Mouse (Mus musculus) neural tube, embryonic 11.5 days (tissue): Measurements from ENCODE around the gene Glyctk. TPM values are rescaled to one million over a fixed set of nuclear protein-coding genes. Genes with fewer than 3 reads are reported as not detected.

Experiments
- ATAC-seq: fragments of 200-750 bp; cut with Nextera tagmentation; 2 replicates; pipeline ENCODE4 v1.8.0; 2017; ENCODE audit warnings: moderate number of reproducible peaks, mild to moderate bottlenecking, moderate TSS enrichment, moderate library complexity; ENCODE audit not compliant: insufficient read depth, low FRiP score, low TSS enrichment
- DNase-seq: peaks from one replicate; pipeline ENCODE4 v3.0.0-alpha.2; 2015; ENCODE audit warnings: low spot score
- H3K27ac ChIP-seq: fragments of 300-500 bp; sonication (generic); 2 replicates; pipeline ENCODE4 v1.5.1; 2014; ENCODE audit warnings: low read depth, mild to moderate bottlenecking, low read length
- H3K27me3 ChIP-seq: fragments of 300-500 bp; sonication (generic); 2 replicates; pipeline ENCODE4 v1.6.1; 2014; ENCODE audit warnings: mild to moderate bottlenecking, low read length, mixed read lengths; ENCODE audit not compliant: control insufficient read depth, insufficient read depth
- H3K36me3 ChIP-seq: fragments of 300-500 bp; sonication (generic); 2 replicates; pipeline ENCODE4 v1.6.1; 2014; ENCODE audit warnings: mild to moderate bottlenecking, low read length, moderate library complexity, mixed read lengths; ENCODE audit not compliant: control insufficient read depth, insufficient read depth
- H3K4me1 ChIP-seq: fragments of 300-500 bp; sonication (generic); 2 replicates; pipeline ENCODE4 v1.6.1; 2014; ENCODE audit warnings: low read length, mixed read lengths; ENCODE audit not compliant: control insufficient read depth, insufficient read depth
- H3K4me2 ChIP-seq: fragments of 300-500 bp; sonication (generic); 2 replicates; pipeline ENCODE4 v1.6.1; 2014; ENCODE audit warnings: low read depth, mild to moderate bottlenecking, moderate library complexity
- H3K4me3 ChIP-seq: fragments of 300-500 bp; sonication (generic); 2 replicates; pipeline ENCODE4 v1.5.1; 2014; ENCODE audit warnings: low read depth, low read length
- H3K9ac ChIP-seq: fragments of 300-500 bp; sonication (generic); 2 replicates; pipeline ENCODE4 v1.6.1; 2014; ENCODE audit warnings: mild to moderate bottlenecking, low read length
- H3K9me3 ChIP-seq: fragments of 300-500 bp; sonication (generic); 2 replicates; pipeline ENCODE4 v1.6.1; 2016; ENCODE audit warnings: low read length; ENCODE audit not compliant: control insufficient read depth
- WGBS: fragments of 180-500 bp; shearing (Covaris S2); extraction: QIAGEN DNeasy Blood & Tissue Kit; methylation state at CpG from one replicate; pipeline ENCODE4 v1.1.7; 2014; 5-methylcytosine and 5-hydroxymethylcytosine counted together
- polyA plus RNA-seq: library from polyadenylated mRNA; unstranded; fragments of >200 nt; fragmentation: Nextera tagmentation; extraction: Ambion mirVana; gene quantifications from 2 replicates; pipeline ENCODE4 v1.2.1, GENCODE M21; 2014

The Glyctk gene
- polyA plus RNA-seq, 1 experiment from 2014 or later: 3.1 TPM

DNA sequence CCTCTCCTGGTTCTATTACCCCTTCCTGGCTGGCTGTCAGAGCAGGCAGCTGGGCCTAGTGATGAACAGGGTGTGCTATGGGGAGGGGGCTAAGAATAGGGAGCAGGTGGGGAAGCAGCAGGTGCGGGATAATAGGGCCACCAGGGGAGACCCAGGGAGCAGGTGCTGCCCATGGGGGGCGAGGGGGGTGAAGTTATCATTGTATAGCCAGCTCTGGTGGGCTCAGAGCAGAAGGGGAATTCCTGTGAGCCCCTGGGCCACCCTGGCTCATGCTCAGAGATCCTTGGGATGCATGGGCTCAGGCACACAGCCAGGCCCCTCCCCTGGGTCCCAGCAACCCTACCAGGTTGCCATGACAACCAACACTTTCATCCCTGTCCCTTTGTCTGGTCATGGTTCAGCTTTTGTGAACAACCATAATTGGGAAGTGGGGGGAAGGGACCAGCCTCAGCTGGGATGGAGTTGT lies 31.1 kb downstream of the Glyctk start:
- Histone ChIP-seq H3K4me1 (peaks cover 7% of the 10 kb centered on the region), H3K4me2 (no peak overlapping the region), H3K27ac (peak overlapping the region; percentile 72), H3K9me3 (no peaks in the 10 kb centered on the region), H3K9ac (peak overlapping the region; percentile 15; the same call in 1 of the 2 replicates), H3K36me3 (no peaks in the 10 kb centered on the region), H3K4me3 (no peak overlapping the region), H3K27me3 (no peaks in the 10 kb centered on the region)
- ATAC-seq (peak; percentile 95), DNase-seq (peak; percentile 83)
- 17% methylated on average over 2 of the region's 2 CpGs for WGBS

DNA sequence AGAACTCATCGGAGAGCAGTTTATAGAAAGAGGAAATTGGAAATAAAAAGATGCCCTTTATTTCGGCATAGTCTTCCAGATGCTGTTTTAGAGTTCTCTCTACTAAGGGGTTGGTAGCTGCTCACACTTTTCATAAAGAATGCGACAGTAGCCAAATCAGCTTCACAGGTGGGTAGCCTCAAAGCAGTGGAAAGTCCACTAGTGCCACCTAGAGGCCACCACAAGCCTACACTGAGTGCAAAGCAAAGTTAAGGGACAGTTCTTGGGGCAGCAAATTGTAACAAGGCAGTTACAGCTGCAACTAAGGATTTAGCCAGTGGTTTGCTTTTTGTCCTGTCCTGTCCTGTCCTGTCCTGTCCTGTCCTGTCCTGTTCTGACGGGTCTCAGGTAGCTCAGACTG lies 34.3 kb downstream of the Glyctk start:
- Histone ChIP-seq H3K4me3 (no peak overlapping the region), H3K4me1 (peaks cover 7% of the 10 kb centered on the region), H3K4me2 (no peak overlapping the region), H3K9ac (no peak overlapping the region), H3K27ac (no peak overlapping the region), H3K27me3 (no peaks in the 10 kb centered on the region), H3K36me3 (no peaks in the 10 kb centered on the region), H3K9me3 (no peaks in the 10 kb centered on the region)
- ATAC-seq: no peak
- no peak for DNase-seq
- 46% methylated on average over 4 of the region's 4 CpGs for WGBS

GRCm38 (mm10) chr9:106119075-106119474 lies 38.9 kb downstream of the Glyctk start:
- H3K4me1 ChIP-seq: no peaks in the 10 kb centered on the region
- no peak overlapping the region for H3K27ac ChIP-seq
- no peaks in the 10 kb centered on the region for H3K27me3 ChIP-seq
- H3K9me3 ChIP-seq: no peaks in the 10 kb centered on the region
- no peak for ATAC-seq
- 69% methylated on average over 9 of the region's 9 CpGs for WGBS
- H3K4me3 ChIP-seq: no peak overlapping the region
- no peak for DNase-seq
- H3K4me2 ChIP-seq: no peak overlapping the region
- no peak overlapping the region for H3K9ac ChIP-seq
- H3K36me3 ChIP-seq: no peaks in the 10 kb centered on the region

DNA sequence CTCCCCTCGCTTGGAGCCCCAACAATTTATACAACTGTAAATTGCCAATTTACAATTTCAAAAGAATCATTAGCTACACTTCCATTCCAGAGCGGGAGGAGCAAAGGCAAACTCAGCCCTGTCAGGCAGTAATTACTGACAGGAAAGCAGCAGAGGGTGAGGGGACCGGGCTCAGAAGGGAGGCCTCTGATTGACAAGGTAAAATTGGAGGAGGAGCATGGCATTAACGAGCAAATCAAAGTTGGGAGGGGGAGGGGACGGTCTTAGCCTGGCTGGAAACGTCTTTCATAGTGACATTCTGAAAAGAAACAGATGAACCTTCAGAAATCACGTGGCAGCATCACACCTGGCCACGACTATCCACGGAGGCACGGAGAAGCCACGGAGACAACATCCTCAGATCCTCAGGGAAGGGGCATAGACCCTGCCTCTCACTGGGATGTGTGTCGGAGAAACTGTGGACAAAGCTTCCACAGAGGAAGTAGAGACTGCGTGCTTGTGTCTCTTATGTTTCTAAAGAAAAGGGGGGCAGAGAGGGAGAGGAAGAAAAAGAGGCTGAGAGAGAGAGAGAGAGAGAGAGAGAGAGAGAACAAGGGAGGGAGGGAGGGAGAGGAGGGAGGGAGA lies 42.0 kb downstream of the Glyctk start:
- no peaks in the 10 kb centered on the region for H3K4me1 ChIP-seq
- H3K9ac ChIP-seq: no peak overlapping the region
- no peaks in the 10 kb centered on the region for H3K27me3 ChIP-seq
- H3K36me3 ChIP-seq: no peaks in the 10 kb centered on the region
- no peak overlapping the region for H3K27ac ChIP-seq
- H3K4me3 ChIP-seq: no peak overlapping the region
- H3K4me2 ChIP-seq: no peak overlapping the region
- H3K9me3 ChIP-seq: no peaks in the 10 kb centered on the region
- WGBS: 36% methylated on average over 12 of the region's 13 CpGs
- DNase-seq: no peak
- ATAC-seq: no peak

- Histone ChIP-seq H3K36me3 (no peaks in the 10 kb centered on the region), H3K27me3 (no peaks in the 10 kb centered on the region), H3K9me3 (no peaks in the 10 kb centered on the region), H3K4me1 (no peaks in the 10 kb centered on the region), H3K4me2 (no peak overlapping the region), H3K27ac (no peak overlapping the region), H3K4me3 (no peak overlapping the region), H3K9ac (no peak overlapping the region)
- ATAC-seq: no peak
- peak; percentile 81 for DNase-seq
- WGBS: 38% methylated on average over 10 of the region's 10 CpGs
Observed at GRCm38 (mm10) chr9:106112770-106113423, 45.0 kb downstream of the Glyctk start.

DNA sequence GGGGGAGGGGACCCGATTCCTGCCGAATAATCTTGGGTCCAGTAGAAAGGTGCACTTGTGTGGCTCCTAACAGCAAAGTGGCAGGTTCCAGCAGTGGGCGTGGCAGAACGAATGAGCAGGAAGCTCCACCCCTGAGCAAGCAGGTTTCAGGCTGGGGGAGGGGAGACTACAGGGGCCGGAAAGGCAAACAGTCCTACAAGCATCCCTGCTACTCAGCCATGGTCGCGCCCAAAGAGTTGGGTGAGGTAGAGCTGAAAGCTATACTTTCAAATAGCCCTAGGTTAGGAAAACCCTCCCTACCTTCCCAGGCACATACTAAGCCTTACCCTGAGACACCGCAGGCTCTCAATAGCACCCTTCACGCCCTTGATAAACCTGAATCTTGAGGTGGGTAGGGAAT lies 51.7 kb downstream of the Glyctk start:
- H3K36me3 ChIP-seq: no peaks in the 10 kb centered on the region
- 76% methylated on average over 9 of the region's 9 CpGs for WGBS
- H3K4me3 ChIP-seq: no peak overlapping the region
- no peak overlapping the region for H3K9ac ChIP-seq
- DNase-seq (no peak), ATAC-seq (no peak)
- H3K27me3 ChIP-seq: no peaks in the 10 kb centered on the region
- no peaks in the 10 kb centered on the region for H3K9me3 ChIP-seq
- no peaks in the 10 kb centered on the region for H3K4me1 ChIP-seq
- no peak overlapping the region for H3K27ac ChIP-seq
- H3K4me2 ChIP-seq: no peak overlapping the region

- Histone ChIP-seq H3K27me3 (no peaks in the 10 kb centered on the region), H3K4me3 (no peak overlapping the region), H3K9ac (no peak overlapping the region), H3K4me1 (no peaks in the 10 kb centered on the region), H3K9me3 (no peaks in the 10 kb centered on the region), H3K4me2 (no peak overlapping the region), H3K27ac (no peak overlapping the region), H3K36me3 (no peaks in the 10 kb centered on the region)
- ATAC-seq: no peak
- WGBS: 66% methylated on average over 7 of the region's 7 CpGs
- no peak for DNase-seq
Observed at GRCm38 (mm10) chr9:106104401-106104800, 53.5 kb downstream of the Glyctk start.
